Mouse (Mus musculus) liver, embryonic 14.5 days (tissue): ENCODE measurements around the gene Wnt3.

Experiments
- CTCF ChIP-seq: IDR thresholded peaks from 2 replicates; pipeline ENCODE4 v1.5.1; 2016; ENCODE audit warnings: antibody characterized with exemption, low read depth, control low read depth
- EP300 ChIP-seq: IDR thresholded peaks from 2 replicates; pipeline ENCODE4 v1.6.1; 2016; ENCODE audit warnings: antibody characterized with exemption, low read depth

- TF ChIP-seq CTCF (no peak), EP300 (no peak)
Measured at GRCm38 (mm10) chr11:103771160-103771817, 2.7 kb upstream of the Wnt3 start.
